Mouse (Mus musculus) left cerebral cortex, postnatal 4 days (tissue): ENCODE measurements around the gene Gtf2ird1. TPM values are rescaled to one million over a fixed set of nuclear protein-coding genes. Genes with fewer than 3 reads are reported as not detected.
"Not testable (repeated sequence)": the region's sequence is repeated elsewhere in the genome, so short reads cannot be mapped to it uniquely, and the experiment has no call there.

Source experiments
- DNase-seq: peaks from one replicate; pipeline ENCODE4 v3.0.0-alpha.2; 2022
- intact Hi-C: fragments of 180-260 bp; cut with DNase I; formaldehyde crosslinking; loops from one replicate; pipeline ENCODE4 v1.15.1; 2025
- total RNA-seq, 2 experiments: library from RNA; stranded (reverse); gene quantifications; 2 replicates each; pipeline ENCODE4 v1.2.3; 2021

Gtf2ird1 gene
- total RNA-seq, 2 experiments from 2014 or later: 67.6 to 81.6 TPM

DNA sequence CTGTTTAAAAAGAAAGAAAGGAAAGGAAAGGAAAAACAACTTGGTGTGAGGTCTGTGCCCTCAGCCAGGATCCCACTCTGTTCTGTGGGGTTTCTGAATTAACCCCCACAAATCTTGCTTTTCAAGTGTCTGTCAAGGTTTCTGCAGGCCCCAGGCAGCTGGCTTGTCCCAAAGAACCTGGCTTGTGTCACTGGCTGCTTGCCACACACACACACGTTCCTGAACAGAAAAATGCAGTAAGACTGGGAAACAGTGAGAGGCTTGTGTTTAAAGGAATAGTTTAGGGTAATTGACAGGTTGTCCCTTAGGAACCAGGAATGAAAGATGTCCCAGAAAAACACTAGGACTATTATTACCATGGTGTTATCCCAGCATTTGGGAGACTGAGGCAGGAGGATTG, 2.9 kb downstream of the Gtf2ird1 start:
- intact Hi-C loops: no loop called here
- DNase-seq: peak; percentile 29

DNA sequence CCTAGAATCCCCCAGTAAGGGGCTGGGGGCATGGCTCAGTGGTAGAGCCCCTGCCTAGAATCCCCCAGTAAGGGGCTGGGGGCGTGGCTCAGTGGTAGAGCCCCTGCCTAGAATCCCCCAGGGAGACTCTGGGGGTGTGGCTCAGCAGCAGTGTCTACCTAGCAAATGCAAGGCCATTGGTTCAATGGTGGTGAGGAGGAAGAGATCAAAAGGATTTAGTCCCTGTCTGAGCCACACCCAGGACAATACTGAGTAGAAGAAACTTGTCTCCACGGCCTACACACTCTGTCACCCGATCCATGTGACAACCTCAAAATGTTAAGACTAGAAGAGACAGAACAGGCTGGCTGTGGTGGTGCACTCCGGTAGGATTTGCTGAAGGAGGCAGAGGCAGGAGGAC, 9.8 kb downstream of the Gtf2ird1 start:
- DNase-seq, intact Hi-C loops: not testable (repeated sequence)

DNA sequence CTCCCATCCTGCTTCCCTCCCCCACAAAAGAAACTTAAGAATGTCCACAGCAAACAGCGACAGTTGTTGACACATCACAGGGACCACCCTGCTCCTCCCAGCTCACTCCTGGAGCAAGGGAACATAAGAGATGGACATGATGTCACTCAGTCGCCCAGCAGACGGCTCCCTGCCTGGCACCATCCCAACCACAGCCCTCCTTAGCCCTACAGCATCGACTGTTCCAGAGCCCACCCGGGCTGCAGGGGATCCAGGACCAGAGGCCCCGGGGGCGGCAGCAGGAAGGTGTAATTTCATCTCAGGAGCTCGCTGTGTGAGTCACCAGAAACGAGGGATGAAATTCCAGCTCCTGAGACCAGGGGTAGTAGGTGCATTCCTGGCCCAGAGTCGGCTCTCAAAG, 10.6 kb downstream of the Gtf2ird1 start:
- DNase-seq: peak; percentile 60

DNA sequence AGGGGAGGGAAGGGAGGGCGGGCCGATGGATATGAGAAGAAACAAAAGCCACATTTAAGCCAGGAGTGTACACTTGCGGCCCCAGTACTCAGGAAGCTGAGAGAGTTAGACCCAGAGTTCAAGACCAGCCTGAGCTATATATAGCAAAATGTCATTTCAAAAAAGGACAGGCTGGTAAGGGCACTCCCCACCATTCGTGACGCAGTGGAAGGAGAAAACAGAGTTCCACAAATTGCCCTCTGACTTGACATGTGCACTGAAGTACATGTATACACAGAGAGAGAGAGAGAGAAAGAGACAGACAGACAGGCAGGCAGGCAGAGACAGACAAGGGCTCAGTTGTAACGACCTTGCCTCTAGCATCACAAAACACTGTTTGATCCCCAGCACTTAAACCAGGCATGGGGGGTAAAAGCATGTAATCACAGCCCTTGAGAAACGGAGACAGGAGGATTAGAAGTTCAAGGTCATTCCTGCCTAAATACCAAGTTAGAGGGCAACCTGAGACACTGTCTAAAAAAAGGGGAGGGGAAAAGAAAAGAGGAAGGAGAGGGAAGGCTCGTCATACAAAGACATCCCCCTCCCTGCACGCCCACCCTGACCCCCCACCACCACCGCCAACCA, 11.2 kb downstream of the Gtf2ird1 start:
- intact Hi-C loops: no loop called here
- no peak for DNase-seq

More for the DNA sequence above, 10.6 kb downstream of the Gtf2ird1 start:
- intact Hi-C loops: no loop called here

GRCm38 (mm10) chr5:134444473-134444872, 12.0 kb downstream of the Gtf2ird1 start:
- intact Hi-C loops: no loop called here
- DNase-seq: no peak

DNA sequence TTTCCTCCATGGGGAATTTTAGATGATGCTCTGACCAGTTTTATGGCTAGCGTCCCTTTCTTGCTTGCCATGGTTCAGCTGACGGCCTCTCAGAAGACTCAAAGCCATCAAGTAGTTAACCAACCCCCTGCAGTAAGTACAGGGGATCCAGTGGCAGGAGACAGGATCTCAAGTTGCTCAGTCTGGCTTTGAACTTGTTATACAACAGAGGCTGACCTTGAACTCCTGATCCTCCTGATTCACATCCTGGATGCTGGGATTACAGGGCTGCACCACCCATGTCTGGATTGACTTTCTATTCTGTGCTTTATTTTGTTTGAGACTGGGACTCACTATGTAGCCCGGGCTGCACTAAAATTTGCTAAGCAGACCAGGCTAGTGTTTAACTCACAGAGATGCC, 14.4 kb downstream of the Gtf2ird1 start:
- DNase-seq: no peak
- intact Hi-C loops: no loop called here

GRCm38 (mm10) chr5:134441105-134441504, 15.4 kb downstream of the Gtf2ird1 start:
- DNase-seq: no peak
- intact Hi-C loops: no loop called here

GRCm38 (mm10) chr5:134440098-134440497, 16.4 kb downstream of the Gtf2ird1 start:
- intact Hi-C loops: no loop called here
- peak; percentile 30 for DNase-seq

DNA sequence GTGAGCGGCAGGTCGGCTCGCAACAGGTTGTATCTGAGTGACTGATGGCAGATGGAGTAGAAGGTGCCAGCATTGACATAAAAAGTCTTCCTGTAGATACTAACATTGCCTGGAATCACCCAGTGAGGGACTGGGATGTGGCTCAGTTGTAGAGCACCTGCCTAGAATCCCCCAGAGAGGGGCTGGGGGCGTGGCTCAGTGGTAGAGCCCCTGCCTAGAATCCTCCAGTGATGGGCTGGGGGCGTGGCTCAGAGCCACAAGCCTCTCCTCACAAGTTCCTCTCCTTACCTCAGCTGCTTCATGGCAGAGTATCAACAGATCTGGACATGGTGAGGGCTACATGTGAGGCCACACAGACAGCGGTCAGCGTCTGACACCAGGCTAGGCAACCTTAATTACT, 17.0 kb downstream of the Gtf2ird1 start:
- intact Hi-C loops: no loop called here
- DNase-seq: no peak

DNA sequence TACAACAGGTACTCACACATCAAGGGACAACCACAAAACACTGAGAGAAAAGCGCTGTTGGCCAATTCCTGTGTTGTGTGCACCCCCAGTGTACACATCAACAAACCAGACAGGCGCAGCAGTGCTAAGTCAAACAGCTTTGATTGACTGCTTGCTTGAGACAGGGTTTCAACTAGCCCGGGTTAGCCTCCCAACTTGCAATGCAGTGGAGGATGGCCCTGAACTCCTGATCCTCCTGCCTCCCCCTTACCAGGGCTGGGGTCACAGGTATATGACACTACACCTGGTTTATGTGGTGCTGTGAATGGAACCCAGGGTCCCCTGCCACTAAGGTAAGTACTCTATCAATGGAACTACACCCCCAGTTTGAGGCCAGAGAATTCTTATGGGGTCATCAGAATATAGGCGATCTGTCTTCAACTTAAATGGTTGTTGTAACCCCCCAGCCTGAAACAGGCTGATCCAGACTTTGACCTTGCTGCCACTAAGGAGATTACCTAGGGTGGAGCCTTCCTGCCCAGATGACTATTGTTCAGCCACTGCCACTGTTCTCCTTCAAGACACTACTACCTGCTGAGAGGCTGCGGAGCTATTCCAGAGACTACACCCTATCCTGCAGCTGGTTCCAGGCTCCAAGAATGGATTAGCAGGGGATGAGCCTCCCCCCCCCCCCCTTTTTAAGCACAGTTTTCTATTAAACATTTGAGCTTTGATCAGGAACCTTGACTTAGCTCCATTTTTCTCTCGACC, 17.7 kb downstream of the Gtf2ird1 start:
- intact Hi-C loops: no loop called here
- DNase-seq: no peak

GRCm38 (mm10) chr5:134437459-134437827, 19.1 kb downstream of the Gtf2ird1 start:
- intact Hi-C loops: no loop called here
- DNase-seq: peak; percentile 73

DNA sequence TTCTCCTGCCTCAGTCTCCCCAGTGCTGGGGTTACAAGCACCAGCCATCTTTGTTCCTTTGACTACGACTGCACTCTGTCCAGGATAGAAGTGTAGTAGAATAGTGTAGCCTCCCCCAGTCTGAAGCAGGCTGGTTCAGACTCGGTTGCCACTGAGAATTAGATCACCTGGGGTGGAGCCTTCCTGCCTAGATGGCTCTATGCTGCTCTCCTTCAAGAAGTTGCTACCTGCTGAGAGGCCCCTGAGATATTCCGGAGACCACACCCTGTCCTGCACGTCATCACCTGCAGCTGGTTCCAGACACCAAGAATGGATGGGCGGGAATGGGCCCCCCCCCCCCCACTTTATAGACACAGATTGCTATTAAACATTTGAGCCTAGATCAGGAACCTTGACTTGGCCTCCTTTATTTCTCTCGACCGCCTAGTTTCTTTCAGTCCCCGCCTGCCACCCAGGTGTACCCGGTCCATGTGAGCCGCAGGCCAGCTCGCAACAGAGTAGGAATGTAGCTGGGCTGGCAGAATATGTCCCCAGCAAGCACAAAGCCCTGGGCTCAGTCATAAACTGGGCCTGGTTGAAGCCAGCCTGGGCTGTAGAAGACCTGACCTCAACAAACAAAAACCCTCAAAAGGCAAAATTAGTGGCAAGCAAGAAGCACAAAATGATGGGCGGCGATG, 19.6 kb downstream of the Gtf2ird1 start:
- intact Hi-C loops: no loop called here
- no peak for DNase-seq

- intact Hi-C loops: no loop called here
Observed at GRCm38 (mm10) chr5:134435836-134436331, 20.6 kb downstream of the Gtf2ird1 start.

GRCm38 (mm10) chr5:134433137-134433536, 23.4 kb downstream of the Gtf2ird1 start:
- intact Hi-C loops: no loop called here
- no peak for DNase-seq

More at GRCm38 (mm10) chr5:134435836-134436331, 20.6 kb downstream of the Gtf2ird1 start:
- DNase-seq: peak; percentile 78

DNA sequence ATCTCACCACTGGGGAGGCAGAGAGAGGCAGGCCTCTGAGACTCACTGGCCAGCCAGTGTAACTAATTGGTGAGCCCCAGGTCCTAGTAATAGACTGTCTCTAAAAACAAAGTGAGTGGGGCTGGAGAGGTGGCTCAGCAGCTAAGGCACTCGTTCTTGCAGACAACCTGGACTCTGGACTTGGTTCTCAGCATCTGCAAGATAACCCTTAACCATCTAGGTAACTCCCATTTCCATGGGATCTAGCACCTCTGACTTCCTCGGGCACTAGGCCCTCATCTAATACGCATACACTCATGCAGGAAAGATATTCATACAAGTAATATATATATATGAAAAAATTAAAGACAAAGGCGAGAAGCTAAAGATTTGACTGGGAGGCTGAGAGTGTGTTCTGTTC, 26.4 kb downstream of the Gtf2ird1 start:
- DNase-seq: no peak
- intact Hi-C loops: no loop called here

DNA sequence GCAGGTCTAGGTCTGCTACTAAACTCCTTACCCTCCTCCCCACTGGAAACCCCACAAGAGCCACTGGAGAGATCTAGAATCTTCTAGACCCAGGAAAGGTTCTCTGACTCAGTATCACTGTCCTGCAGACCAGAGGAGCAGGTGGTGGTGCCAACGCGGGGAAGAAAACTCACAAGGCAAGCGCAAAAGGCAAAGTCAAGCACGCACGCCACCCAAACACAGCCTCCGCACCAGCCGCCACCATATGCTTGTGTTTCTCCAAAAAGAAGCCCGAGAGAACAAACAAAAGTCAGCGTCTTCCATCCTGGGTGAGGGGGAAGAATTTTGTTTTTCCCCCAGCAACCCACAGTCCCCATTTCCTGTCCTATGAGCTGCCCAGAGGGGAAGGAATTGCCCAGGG, 28.9 kb downstream of the Gtf2ird1 start:
- DNase-seq: no peak
- intact Hi-C loops: no loop called here

DNA sequence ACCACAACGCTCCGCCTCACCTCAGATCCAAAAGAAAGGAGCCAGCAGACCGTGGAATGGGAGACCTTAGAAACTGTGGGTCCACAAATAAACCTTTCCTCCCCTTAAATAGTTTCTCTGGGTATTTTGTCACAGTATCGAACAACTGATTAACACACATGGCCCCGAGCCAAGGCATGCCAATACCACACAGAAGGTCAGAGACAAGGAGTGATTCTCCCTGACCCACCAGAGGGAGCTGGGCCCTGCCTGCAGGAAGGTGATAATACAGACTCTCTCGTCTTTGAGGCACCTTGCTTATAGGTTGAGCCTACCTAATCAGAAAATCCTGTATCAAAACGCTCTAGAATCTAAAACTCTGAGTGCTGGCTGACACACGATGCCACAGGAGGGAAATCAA, 30.9 kb downstream of the Gtf2ird1 start:
- DNase-seq: no peak

DNA sequence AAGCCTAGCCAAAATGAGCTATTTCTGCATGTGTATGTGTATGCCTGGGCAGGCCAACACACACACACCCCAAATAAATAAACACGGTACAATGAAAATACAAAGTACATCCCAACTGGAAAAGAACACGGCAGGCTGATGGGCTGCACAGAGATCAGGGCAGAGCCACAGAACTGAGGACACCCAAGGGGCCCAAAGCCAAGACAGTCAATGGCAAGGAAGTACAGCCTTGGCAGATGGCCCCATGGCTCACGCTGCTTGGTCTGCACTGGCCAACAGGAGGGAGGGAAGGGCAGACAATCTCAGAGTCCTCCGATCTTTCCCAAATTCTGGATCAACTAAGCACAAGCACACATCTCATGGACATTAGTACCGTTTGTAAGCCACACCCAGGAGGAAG, 32.6 kb downstream of the Gtf2ird1 start:
- DNase-seq: peak; percentile 86
- intact Hi-C loops: no loop called here

More for the DNA sequence above, 30.9 kb downstream of the Gtf2ird1 start:
- intact Hi-C loops: no loop called here

DNA sequence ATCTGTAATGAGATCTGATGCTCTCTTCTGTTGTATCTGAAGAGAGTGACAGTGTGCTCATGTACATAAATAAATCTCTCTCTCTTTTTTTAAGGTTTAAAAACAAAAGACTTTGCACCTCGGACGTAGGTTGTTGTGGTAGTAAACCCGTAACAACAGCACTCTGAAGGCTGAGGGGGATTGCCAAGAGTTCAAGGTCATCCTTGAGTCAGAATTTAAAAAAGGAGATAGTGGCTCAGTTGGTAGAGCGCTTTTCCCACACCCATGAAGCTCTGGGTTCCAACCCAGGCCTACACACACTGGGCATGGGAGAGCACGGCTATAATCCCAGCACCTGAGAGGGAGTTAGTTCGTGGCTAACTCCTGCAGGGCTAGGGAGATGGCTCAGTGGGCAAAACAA, 33.1 kb downstream of the Gtf2ird1 start:
- intact Hi-C loops: no loop called here
- DNase-seq: no peak

DNA sequence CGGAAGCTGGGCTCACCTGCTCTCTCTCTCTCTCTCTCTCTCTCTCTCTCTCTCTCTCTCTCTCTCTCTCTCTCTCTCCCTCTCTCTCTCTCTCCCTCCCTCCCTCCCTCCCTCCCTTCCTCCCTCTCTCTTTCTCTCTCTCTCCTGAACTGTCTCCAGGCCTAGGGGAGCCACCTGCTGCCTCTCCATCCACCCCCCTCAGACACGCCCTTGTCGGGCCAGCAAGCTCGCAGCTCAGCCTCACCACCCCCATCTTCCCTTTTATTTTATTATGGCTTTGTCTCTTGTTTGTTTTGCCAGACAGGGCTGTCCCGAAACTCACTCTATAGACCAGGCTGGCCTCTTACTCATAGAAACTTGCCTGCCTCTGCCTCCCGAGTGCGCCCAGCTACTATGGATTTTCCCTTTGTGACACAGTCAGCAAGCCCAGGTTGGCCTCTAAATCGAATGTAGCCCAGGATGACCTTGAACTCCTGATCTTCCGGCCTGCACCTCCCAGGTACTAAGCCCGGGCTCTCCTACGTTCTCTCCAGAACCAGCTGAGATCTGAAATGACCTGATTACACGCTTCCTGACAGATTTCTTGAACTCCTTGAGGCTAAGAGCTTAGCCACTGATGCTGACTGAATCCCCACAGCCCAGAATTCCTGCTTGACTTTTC, 34.1 kb downstream of the Gtf2ird1 start:
- intact Hi-C loops: no loop called here
- no peak for DNase-seq

GRCm38 (mm10) chr5:134421061-134421460, 35.5 kb downstream of the Gtf2ird1 start:
- peak; percentile 75 for DNase-seq
- intact Hi-C loops: no loop called here
